Mouse (Mus musculus): ENCODE results near the gene Bbs9.

- TF ChIP-seq EP300 (IDR thresholded peaks at IDR 0.05; ENCODE audit: low read length): no peak
- TF ChIP-seq HCFC1 (IDR thresholded peaks at IDR 0.05; ENCODE audit: low read depth, low read length): no peak
- TF ChIP-seq CTCF (conservative IDR thresholded peaks at IDR 0.05 in 1 of 2, IDR thresholded peaks at IDR 0.05 in 1 of 2; ENCODE audit: low read depth in 2 of 2, low read length in 2 of 2): no peak
These were observed 150.5 kb downstream of the Bbs9 start for GRCm38 (mm10) chr9:22626014-22626413.
